Mouse (Mus musculus) thymus, postnatal 25 days (tissue): ENCODE data around the gene Pigr.

Experiments used
- DNase-seq: peaks from one replicate; pipeline ENCODE4 v3.0.0; 2022

The Pigr gene

DNA sequence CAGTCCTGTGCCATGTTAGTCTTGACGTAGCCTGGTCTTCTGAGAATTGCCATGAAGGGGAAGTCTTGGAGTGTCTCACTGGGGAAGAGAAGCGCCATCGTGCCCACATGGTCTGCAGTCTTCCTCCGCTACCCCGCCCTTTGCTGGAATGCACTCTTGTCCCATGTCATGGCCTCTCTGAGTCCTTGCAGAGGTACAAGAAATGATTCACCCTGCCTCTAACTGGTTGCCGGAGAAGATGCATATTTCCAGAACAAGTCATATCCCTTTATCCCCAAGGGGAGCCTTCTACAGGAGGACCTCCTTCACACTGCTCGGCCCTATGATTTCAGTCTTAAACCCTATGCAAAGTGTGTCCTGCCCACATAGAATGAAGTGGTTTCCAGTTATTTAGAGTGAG lies 53.4 kb downstream of the Pigr start:
- DNase-seq = no peak

GRCm38 (mm10) chr1:130883146-130883545 lies 56.7 kb downstream of the Pigr start:
- no peak for DNase-seq

DNA sequence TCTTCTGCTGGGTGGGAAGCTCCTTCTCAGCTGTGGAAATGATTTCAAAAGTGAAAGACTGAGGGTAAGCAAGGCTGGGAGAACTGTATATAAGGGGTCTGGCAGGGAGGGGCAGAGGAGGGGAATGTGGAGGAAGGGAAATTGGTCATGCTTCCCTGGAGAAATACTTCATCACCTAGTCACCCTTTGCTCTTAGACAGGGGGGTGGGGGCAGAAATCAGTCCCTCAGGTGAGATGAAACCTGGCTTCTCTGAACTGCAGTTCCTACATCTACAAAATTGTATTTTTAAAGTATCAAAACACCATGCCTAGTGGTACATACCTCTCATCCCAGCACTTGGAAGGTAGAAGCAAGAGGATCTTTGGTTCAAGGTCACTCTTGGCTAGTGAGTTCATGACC lies 60.9 kb downstream of the Pigr start, which contains the start of gene Il24:
Il24 (minus strand) TSS at position 101 of the 400 bp plus-strand sequence.
- DNase-seq = no peak

- DNase-seq = no peak
Observed at GRCm38 (mm10) chr1:130892446-130892845, 66.0 kb downstream of the Pigr start.

GRCm38 (mm10) chr1:130893329-130894040 lies 67.0 kb downstream of the Pigr start:
- DNase-seq = no peak

GRCm38 (mm10) chr1:130894468-130894867 lies 68.0 kb downstream of the Pigr start:
- no peak for DNase-seq
